Mouse (Mus musculus) kidney, adult 10 weeks (tissue): ENCODE data around the gene Lmo1. TPM values are rescaled to one million over a fixed set of nuclear protein-coding genes. Genes with fewer than 3 reads are reported as not detected.

Experiments
- polyA plus RNA-seq: library from polyadenylated mRNA; stranded (reverse); fragments of 350-450 nt; fragmentation: Illumina TruSeq; extraction: RNeasy Lipid Tissue Mini Kit (QIAGEN cat#74804); gene quantifications from one replicate; pipeline ENCODE4 v1.2.3, GENCODE M21; 2014; ENCODE audit warnings: low read depth, low replicate concordance

Lmo1 gene
- polyA plus RNA-seq, result not detected

DNA sequence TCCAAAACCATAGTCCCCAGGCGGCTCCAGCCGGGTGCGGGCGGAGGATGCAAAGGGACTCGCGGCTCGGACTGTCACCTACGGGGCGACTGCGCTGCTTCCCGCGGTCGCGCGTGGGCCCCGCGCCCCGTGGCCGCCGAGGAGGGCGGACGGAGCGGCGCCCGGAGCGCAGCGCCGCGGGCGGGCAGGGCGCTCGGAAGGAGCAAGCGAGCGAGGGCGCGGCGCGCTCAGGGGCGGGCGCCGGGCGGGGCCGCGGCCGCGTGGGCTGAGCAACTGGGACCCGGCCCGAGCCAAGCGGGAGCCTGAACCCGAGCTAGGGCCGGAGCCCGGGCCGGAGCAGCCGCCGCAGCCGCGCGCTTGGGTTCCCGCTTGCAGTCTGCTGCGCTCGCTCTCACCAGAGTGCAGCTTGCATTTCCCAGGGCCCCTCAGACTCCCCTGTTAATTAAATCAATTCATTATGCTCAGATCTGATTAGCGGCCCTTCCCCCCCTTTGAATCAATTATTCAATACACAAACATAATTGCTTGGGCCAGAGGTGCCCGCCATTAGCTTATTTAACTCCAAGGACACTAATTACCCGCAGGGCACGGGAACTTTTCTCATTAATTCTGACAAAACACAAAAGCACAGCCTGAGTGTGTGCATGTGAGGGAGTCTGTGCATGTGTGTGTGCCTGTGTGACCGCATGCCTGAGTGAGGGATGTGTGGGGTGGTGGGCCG, at the start of gene Lmo1:
Gene Lmo1 (minus strand): TSS at position 259 of the 721 bp plus-strand sequence.

Other genes with a start within 250 kb of the Lmo1 start
- gene Nlrp10, start 245.0 kb downstream of the Lmo1 start, polyA plus RNA-seq, result not detected
- 24.5 TPM for gene Eif3f, start 240.8 kb downstream of the Lmo1 start, polyA plus RNA-seq
- gene Tub, start 224.9 kb downstream of the Lmo1 start, polyA plus RNA-seq, result not detected
- gene Ric3, start 91.9 kb downstream of the Lmo1 start, polyA plus RNA-seq, result 3.4 TPM